ENCODE assay signal across 12 mouse cellular contexts in the genomic region with DNA sequence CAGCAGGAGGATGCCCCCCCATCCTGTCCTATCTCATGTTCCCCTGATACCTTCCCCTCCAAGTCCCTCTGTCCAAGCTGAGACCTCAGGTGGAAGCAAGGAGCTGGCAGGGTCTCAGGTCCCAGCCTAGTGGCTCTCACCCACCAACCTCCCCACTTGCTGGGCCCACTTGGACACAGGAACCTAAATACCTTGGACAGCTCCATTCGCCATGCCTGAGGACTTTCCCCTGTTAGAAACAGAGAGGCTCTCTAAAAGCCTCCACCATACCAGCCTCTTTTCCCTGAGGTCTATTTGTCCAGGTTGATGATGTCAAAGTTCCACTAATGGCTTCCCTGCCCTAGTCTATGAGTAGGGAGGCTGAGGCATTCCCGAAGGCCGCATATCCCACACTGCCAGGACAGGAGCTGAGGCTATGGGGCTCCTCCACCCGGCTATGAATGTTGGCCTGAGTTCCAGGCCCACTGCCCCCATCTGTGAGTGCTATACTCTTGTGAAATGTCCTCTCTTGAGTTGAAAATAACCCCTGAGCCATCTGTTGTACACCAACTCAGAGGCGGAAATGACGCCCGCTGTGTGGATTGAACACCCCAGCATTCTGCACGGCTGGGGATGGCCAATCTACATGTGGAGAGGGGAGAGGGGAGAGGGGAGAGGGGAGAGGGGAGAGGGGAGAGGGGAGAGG.
DNase-seq lines count a peak whose midpoint lies in the region; ATAC-seq and TF ChIP-seq lines count a peak whose summit lies in the region.
"Had no signal": no experiment of that assay in that cellular context is flagged by ENCODE, and none has a peak within 500 bp of the region (broad histone marks: within the 10 kb centered on the region; RNA-seq: fewer than 3 reads in every experiment).

No protein-coding gene starts in this region.

- H3K36me3 ChIP-seq in lung, embryonic 14.5 days (ENCODE audit: insufficient read depth), result no peaks in the 10 kb centered on the region
- H3K36me3 ChIP-seq in embryonic facial prominence, embryonic 10.5 days (replicated peaks), result no peaks in the 10 kb centered on the region
- no peaks in the 10 kb centered on the region for H3K36me3 ChIP-seq in forebrain, embryonic 16.5 days (ENCODE audit: control insufficient read depth, insufficient read depth)
- H3K36me3 ChIP-seq: liver, embryonic 13.5 days; stomach, embryonic 15.5 days had no signal

- DNase-seq in embryo, embryonic 10 days (ENCODE audit: low spot score), result peak; percentile 65
- no peak for DNase-seq in embryo, embryonic 9.5 days (ENCODE audit: extremely low spot score)
- peak; percentile 70 for DNase-seq in lung, embryonic 14.5 days
- DNase-seq in lung, adult 2 months, result no peak
- DNase-seq in embryonic facial prominence, embryonic 10.5 days (ENCODE audit: low spot score), result peak; percentile 25
- DNase-seq in right cerebral cortex, adult 2 months (ENCODE audit: low spot score in 2 of 2), result peak; percentile 63 to 66
- no peak for DNase-seq in gastrocnemius, adult 8-10 months (ENCODE audit: low spot score in 2 of 2)
- DNase-seq: kidney, postnatal 36 days; liver, embryonic 13.5 days; thymus, postnatal 36 days had no signal

- no peak for TF ChIP-seq POLR2A in lung, adult 2 months (IDR thresholded peaks at IDR 0.05; ENCODE audit: borderline replicate concordance, extremely low read depth, low read depth, low read length)

- no peak for ATAC-seq in lung, embryonic 14.5 days (ENCODE audit: insufficient read depth)
- ATAC-seq in forebrain, embryonic 16.5 days, result no peak

- H3K9me3 ChIP-seq in lung, embryonic 14.5 days (ENCODE audit: low read depth, low read length), result no peaks in the 10 kb centered on the region
- H3K9me3 ChIP-seq in embryonic facial prominence, embryonic 10.5 days, result no peaks in the 10 kb centered on the region
- no peaks in the 10 kb centered on the region for H3K9me3 ChIP-seq in forebrain, embryonic 16.5 days (ENCODE audit: control insufficient read depth, low read length)
- H3K9me3 ChIP-seq: liver, embryonic 13.5 days; stomach, embryonic 15.5 days had no signal

- 79% methylated on average over 7 of the region's 8 CpGs for WGBS in lung, embryonic 14.5 days
- 86% methylated on average over 7 of the region's 8 CpGs for WGBS in lung, adult 2 months
- 84% methylated on average over 8 of the region's 8 CpGs for WGBS in embryonic facial prominence, embryonic 10.5 days
- 79% methylated on average over 8 of the region's 8 CpGs for WGBS in forebrain, embryonic 16.5 days

- H3K27me3 ChIP-seq in lung, embryonic 14.5 days (ENCODE audit: insufficient read depth, low read length), result no peaks in the 10 kb centered on the region
- 0 out of 2 replicates have a peak, but pooled peaks cover under 1% of the 10 kb centered on the region for H3K27me3 ChIP-seq in embryonic facial prominence, embryonic 10.5 days (replicated peaks; ENCODE audit: low read depth, poor library complexity, severe bottlenecking)
- H3K27me3 ChIP-seq in forebrain, embryonic 16.5 days (replicated peaks; ENCODE audit: control insufficient read depth, insufficient read depth, low read length), result no peaks in the 10 kb centered on the region
- H3K27me3 ChIP-seq: liver, embryonic 13.5 days; stomach, embryonic 15.5 days had no signal

- no peak overlapping the region for H3K4me3 ChIP-seq in lung, embryonic 14.5 days (ENCODE audit: low read depth, low read length)
- no peak overlapping the region for H3K4me3 ChIP-seq in lung, adult 2 months (replicated peaks; ENCODE audit: extremely low read depth, low read depth, low read length)
- no peak overlapping the region for H3K4me3 ChIP-seq in embryonic facial prominence, embryonic 10.5 days
- H3K4me3 ChIP-seq in forebrain, embryonic 16.5 days (replicated peaks; ENCODE audit: low read length), result no peak overlapping the region
- H3K4me3 ChIP-seq: liver, embryonic 13.5 days; stomach, embryonic 15.5 days had no signal

- TF ChIP-seq CTCF in lung, embryonic 14.5 days (IDR thresholded peaks at IDR 0.05; ENCODE audit: low read depth), result no peak
- TF ChIP-seq CTCF in lung, adult 2 months (IDR thresholded peaks at IDR 0.05; ENCODE audit: insufficient read depth, low read length), result no peak

- H3K4me2 ChIP-seq in lung, embryonic 14.5 days, result no peak overlapping the region
- H3K4me2 ChIP-seq in forebrain, embryonic 16.5 days (ENCODE audit: low read length), result no peak overlapping the region
- H3K4me2 ChIP-seq: liver, embryonic 13.5 days; stomach, embryonic 15.5 days had no signal

- no peak overlapping the region for H3K27ac ChIP-seq in lung, embryonic 14.5 days (ENCODE audit: low read depth)
- H3K27ac ChIP-seq in embryonic facial prominence, embryonic 10.5 days (replicated peaks), result no peak overlapping the region
- no peak overlapping the region for H3K27ac ChIP-seq in forebrain, embryonic 16.5 days (ENCODE audit: low read length)
- H3K27ac ChIP-seq: liver, embryonic 13.5 days; stomach, embryonic 15.5 days had no signal

- no peaks in the 10 kb centered on the region for H3K4me1 ChIP-seq in lung, embryonic 14.5 days (ENCODE audit: insufficient read depth)
- H3K4me1 ChIP-seq in lung, adult 2 months (ENCODE audit: control insufficient read depth, insufficient read depth, low read length), result no peaks in the 10 kb centered on the region
- peaks cover 13% of the 10 kb centered on the region for H3K4me1 ChIP-seq in embryonic facial prominence, embryonic 10.5 days
- H3K4me1 ChIP-seq in forebrain, embryonic 16.5 days (replicated peaks; ENCODE audit: control insufficient read depth, insufficient read depth, low read length), result no peaks in the 10 kb centered on the region; the same call in 1 of the 2 replicates
- H3K4me1 ChIP-seq: liver, embryonic 13.5 days; stomach, embryonic 15.5 days had no signal

- H3K9ac ChIP-seq in lung, embryonic 14.5 days, result no peak overlapping the region
- H3K9ac ChIP-seq in forebrain, embryonic 16.5 days (replicated peaks; ENCODE audit: low read depth, low read length), result no peak overlapping the region
- H3K9ac ChIP-seq: liver, embryonic 13.5 days; stomach, embryonic 15.5 days had no signal

Comparison
In these comparisons a context has a peak if more than half of its experiments do, and no peak if none do; other contexts are left out.
1. DNase-seq: peak in embryo, embryonic 10 days (single experiment), lung, embryonic 14.5 days (single experiment), embryonic facial prominence, embryonic 10.5 days (single experiment) and right cerebral cortex, adult 2 months (2 of 2); none in embryo, embryonic 9.5 days (single experiment), lung, adult 2 months (single experiment) and gastrocnemius, adult 8-10 months (0 of 2).